Mouse (Mus musculus): Measurements from ENCODE around the gene Akt3. TPM values are rescaled to one million over a fixed set of nuclear protein-coding genes. Genes with fewer than 3 reads are reported as not detected.

Akt3 gene
- polyA plus RNA-seq, 1 experiment from 2014 or later, result 16.9 TPM

DNA sequence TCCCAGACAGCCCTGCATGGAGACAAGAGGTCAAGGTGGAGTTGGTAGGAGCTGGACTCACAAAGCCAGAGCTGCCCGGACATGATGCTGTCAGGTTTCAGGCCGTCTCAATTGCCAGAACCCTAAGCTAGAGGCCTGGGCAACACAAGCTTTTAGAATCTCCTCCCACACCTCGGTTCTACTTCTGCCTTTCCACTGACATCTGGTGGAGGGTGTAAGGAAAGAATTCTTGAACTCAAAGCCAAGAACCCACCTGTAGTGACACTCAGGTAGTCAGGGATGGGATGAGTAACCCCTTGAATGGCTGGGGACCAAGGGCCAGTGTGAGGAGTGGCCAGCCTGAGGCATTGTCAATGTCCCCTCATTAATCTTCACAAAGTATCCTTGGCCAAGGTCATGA is 235.3 kb downstream of the Akt3 start:
- no peaks in the 10 kb centered on the region for H3K9me3 ChIP-seq (replicated peaks)
- H3K36me3 ChIP-seq, result peaks cover 14% of the 10 kb centered on the region
- no peak overlapping the region for H3K9ac ChIP-seq (replicated peaks)
- H3K4me2 ChIP-seq, result no peak overlapping the region
- H3K4me3 ChIP-seq (replicated peaks), result no peak overlapping the region
- no peaks in the 10 kb centered on the region for H3K4me1 ChIP-seq
- 85% methylated on average over 3 of the region's 3 CpGs for WGBS
- ATAC-seq (ENCODE audit: low FRiP score), result no peak
- no peak overlapping the region for H3K27ac ChIP-seq (replicated peaks)
- H3K27me3 ChIP-seq (replicated peaks), result no peaks in the 10 kb centered on the region

DNA sequence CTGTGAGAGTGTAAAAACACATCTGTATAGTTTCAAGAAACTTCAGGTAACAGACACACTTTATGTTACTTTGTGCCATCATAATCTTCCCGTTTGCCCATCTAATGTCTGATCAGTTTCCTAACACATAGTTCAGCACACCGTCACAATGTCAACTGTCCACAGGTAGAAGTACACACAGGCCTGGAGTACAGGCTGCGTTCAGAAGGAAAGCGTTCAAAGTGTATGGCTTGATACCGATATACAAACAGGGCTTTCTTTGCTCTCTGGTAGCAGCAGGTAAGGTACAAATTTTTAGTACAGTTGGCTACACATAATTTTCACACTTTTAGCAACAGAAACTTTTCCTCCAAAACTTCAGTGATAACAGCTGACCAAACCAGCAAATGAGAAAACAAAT is 238.3 kb downstream of the Akt3 start:
- WGBS, result 98% methylated on average over 5 of the region's 5 CpGs
- H3K36me3 ChIP-seq, result peaks cover 9% of the 10 kb centered on the region
- no peak overlapping the region for H3K9ac ChIP-seq (replicated peaks)
- H3K4me1 ChIP-seq, result peaks cover 13% of the 10 kb centered on the region; the same call in 1 of the 2 replicates
- no peaks in the 10 kb centered on the region for H3K27me3 ChIP-seq (replicated peaks)
- H3K27ac ChIP-seq (replicated peaks), result no peak overlapping the region
- H3K4me2 ChIP-seq, result no peak overlapping the region
- H3K9me3 ChIP-seq (replicated peaks), result no peaks in the 10 kb centered on the region
- ATAC-seq (ENCODE audit: low FRiP score), result no peak
- no peak overlapping the region for H3K4me3 ChIP-seq (replicated peaks)

DNA sequence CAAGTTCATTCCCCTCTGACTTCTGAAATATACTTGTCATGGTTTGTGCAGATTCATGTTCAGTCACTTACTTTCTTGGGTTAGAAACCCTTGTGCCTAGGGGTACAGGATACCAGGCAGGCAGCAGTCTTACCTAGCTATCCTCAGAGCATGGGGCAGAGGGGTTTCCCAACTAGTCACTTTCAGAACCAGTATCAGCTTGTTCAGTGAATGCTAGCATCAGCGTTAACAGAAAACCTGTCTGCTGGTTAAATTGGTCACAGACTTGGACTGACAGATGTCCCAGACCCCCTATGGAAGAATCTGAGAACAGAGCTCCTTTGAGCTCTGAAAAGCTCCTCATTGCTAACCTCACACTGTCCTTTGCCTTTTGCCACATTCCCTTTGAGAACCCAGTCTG is 239.3 kb downstream of the Akt3 start:
- Histone ChIP-seq H3K9ac (replicated peaks) (no peak overlapping the region), H3K9me3 (replicated peaks) (no peaks in the 10 kb centered on the region), H3K4me3 (replicated peaks) (no peak overlapping the region), H3K36me3 (peaks cover 8% of the 10 kb centered on the region), H3K27ac (replicated peaks) (no peak overlapping the region), H3K27me3 (replicated peaks) (no peaks in the 10 kb centered on the region), H3K4me1 (peaks cover 16% of the 10 kb centered on the region; the same call in 1 of the 2 replicates), H3K4me2 (no peak overlapping the region)
- WGBS, result 93% methylated on average over 1 of the region's 1 CpGs
- no peak for ATAC-seq (ENCODE audit: low FRiP score)

DNA sequence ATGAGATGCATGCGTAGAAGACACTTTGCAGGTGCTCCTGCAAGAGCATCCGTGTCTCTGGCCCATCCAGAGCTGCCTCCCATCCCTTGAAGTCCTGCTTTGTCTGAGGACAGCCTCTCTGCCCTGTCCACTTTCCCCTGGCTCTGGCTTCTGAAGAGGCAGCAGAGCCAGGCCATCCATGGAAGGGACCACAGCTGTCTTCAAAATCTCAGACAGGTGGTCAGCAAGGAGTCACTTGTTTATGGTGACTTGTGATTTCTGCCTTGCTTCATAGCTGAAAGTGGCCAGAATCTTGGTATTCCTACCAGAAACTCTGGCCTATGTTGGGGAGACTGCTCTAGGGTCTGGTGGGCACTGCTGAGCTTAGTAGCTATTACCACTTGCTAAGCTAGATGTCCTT is 241.3 kb downstream of the Akt3 start:
- H3K4me1 ChIP-seq, result peaks cover 16% of the 10 kb centered on the region; the same call in 1 of the 2 replicates
- H3K9ac ChIP-seq (replicated peaks), result no peak overlapping the region
- H3K4me3 ChIP-seq (replicated peaks), result no peak overlapping the region
- H3K27me3 ChIP-seq (replicated peaks), result no peaks in the 10 kb centered on the region
- ATAC-seq (ENCODE audit: low FRiP score), result no peak
- peak overlapping the region; percentile 23; the same call in 1 of the 2 replicates for H3K27ac ChIP-seq (replicated peaks)
- H3K4me2 ChIP-seq, result no peak overlapping the region
- no peaks in the 10 kb centered on the region for H3K9me3 ChIP-seq (replicated peaks)
- 92% methylated on average over 2 of the region's 2 CpGs for WGBS
- no peaks in the 10 kb centered on the region for H3K36me3 ChIP-seq

DNA sequence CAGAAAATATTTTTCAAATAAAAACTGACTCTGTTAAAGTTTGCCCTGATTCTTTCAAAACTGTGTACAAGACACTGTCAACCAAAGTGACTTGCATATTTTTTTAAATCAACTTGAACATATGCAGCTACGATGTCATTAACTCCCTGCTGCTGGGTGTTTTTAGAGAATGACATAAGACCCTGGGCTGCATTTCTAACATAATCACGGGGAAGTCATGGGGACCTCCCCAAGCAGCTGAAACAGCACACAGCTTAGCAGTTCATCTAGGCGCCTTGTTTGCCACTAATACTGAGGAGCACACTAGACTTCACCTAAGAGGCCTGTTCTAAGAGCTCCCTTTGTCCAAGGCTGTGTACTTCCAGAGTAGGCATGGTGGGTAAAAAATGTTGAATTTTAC is 242.1 kb downstream of the Akt3 start:
- no peak overlapping the region for H3K4me3 ChIP-seq (replicated peaks)
- H3K4me1 ChIP-seq, result peaks cover 23% of the 10 kb centered on the region; the same call in 1 of the 2 replicates
- H3K4me2 ChIP-seq, result no peak overlapping the region
- H3K9me3 ChIP-seq (replicated peaks), result no peaks in the 10 kb centered on the region
- no peak overlapping the region for H3K9ac ChIP-seq (replicated peaks)
- no peaks in the 10 kb centered on the region for H3K36me3 ChIP-seq
- ATAC-seq (ENCODE audit: low FRiP score), result no peak
- H3K27me3 ChIP-seq (replicated peaks), result no peaks in the 10 kb centered on the region
- no peak overlapping the region for H3K27ac ChIP-seq (replicated peaks)
- WGBS, result 37% methylated on average over 3 of the region's 3 CpGs

DNA sequence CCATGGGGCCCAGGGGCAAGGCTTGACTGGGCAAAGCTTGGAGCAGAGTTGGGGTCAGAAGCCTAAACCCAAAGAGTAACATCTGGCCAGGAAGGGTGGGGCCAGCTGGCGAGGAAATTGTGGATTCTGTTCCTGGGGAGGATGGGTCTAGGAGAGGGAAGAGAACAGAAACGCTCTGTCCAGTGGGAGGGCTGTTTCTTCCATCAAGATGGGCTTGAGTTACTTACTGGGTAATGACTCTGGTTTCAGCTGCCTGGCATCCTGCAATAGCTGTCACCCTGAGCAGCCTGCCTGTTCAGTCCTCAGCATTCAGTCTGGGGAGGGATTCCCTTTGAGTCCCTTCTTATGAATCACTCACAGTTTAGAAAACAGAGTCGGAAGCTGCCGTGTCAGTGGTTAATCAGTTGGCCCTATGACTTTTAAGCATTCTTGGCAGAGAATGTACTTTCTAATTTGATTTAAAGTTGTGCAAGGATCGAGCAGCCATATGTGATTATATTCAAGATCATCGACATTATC is 243.0 kb downstream of the Akt3 start:
- H3K36me3 ChIP-seq, result no peaks in the 10 kb centered on the region
- H3K27me3 ChIP-seq (replicated peaks), result no peaks in the 10 kb centered on the region
- peaks cover 33% of the 10 kb centered on the region for H3K4me1 ChIP-seq
- H3K9me3 ChIP-seq (replicated peaks), result no peaks in the 10 kb centered on the region
- peak overlapping the region; percentile 41; the same call in 1 of the 2 replicates for H3K27ac ChIP-seq (replicated peaks)
- WGBS, result 57% methylated on average over 6 of the region's 6 CpGs
- peak; percentile 13; the same call in 1 of the 2 replicates for ATAC-seq (ENCODE audit: low FRiP score)
- H3K4me3 ChIP-seq (replicated peaks), result no peak overlapping the region
- no peak overlapping the region for H3K9ac ChIP-seq (replicated peaks)
- H3K4me2 ChIP-seq, result no peak overlapping the region

DNA sequence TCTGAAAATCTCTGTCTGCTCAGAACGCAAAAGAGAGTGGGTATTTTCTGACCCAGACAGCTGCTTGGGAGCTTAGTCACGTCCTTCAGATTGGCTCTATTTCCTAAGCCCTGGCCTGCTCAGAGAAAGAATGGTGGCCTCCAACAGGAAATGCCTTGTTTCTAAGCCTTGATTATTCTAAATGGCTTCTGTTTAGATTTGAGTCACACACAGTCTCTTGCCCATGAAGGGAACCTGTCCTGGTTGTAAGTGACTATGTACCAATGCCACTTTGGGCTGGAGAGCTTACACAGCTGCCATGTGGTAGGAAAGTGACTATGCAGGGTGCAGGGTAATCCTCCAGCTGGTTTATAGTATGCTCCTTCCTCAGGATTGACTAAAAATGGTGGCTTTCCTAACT is 243.7 kb downstream of the Akt3 start:
- Histone ChIP-seq H3K27ac (replicated peaks) (peak overlapping the region; percentile 41; the same call in 1 of the 2 replicates), H3K36me3 (no peaks in the 10 kb centered on the region), H3K9ac (replicated peaks) (no peak overlapping the region), H3K4me2 (no peak overlapping the region), H3K27me3 (replicated peaks) (no peaks in the 10 kb centered on the region), H3K9me3 (replicated peaks) (no peaks in the 10 kb centered on the region), H3K4me3 (replicated peaks) (no peak overlapping the region), H3K4me1 (peaks cover 37% of the 10 kb centered on the region)
- no peak; the same call in 1 of the 2 replicates for ATAC-seq (ENCODE audit: low FRiP score)
- WGBS, result 78% methylated on average over 2 of the region's 2 CpGs

DNA sequence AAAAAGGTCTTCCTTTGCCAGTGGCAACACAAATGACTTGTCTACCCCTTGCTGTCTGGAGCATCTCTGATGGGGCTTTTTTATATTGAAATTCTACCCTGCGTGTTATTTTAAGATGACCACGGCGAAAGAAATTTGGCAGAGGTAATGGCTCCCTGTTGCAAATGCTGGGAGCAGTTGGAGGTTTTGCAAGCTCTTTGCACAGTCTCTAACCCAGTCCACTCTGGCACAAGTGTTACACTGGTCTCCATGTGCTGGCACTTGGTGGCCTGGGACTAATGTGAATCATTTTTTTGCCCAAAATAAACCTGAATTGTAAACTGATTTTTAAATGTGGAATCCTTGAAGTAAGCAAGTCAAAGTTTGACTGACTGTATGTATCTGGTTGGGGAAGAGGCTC is 244.2 kb downstream of the Akt3 start:
- H3K4me1 ChIP-seq, result peaks cover 37% of the 10 kb centered on the region
- no peaks in the 10 kb centered on the region for H3K9me3 ChIP-seq (replicated peaks)
- no peak overlapping the region for H3K27ac ChIP-seq (replicated peaks)
- no peaks in the 10 kb centered on the region for H3K36me3 ChIP-seq
- 87% methylated on average over 3 of the region's 3 CpGs for WGBS
- H3K4me3 ChIP-seq (replicated peaks), result no peak overlapping the region
- H3K9ac ChIP-seq (replicated peaks), result no peak overlapping the region
- no peak overlapping the region for H3K4me2 ChIP-seq
- H3K27me3 ChIP-seq (replicated peaks), result no peaks in the 10 kb centered on the region
- no peak for ATAC-seq (ENCODE audit: low FRiP score)

DNA sequence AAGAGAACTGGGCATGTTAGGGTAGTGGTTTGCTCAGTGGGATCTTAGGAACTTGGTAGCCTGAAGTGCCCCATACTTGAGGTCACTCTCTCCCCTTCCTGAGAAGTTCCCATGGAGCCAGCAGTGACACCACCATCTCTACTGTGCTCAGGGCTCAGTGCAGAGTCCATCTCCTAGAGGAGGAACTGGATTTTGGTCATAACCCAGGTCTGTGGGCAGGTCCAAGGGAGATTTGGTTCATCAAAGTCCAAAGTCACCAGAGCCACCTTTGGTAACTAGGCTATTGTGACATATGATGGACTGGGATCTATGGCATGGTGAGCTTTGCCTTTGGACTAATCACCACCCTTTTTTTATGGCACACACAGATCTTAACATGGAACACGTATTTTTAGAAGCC is 244.7 kb downstream of the Akt3 start:
- no peak for ATAC-seq (ENCODE audit: low FRiP score)
- Histone ChIP-seq H3K4me2 (no peak overlapping the region), H3K36me3 (no peaks in the 10 kb centered on the region), H3K27me3 (replicated peaks) (no peaks in the 10 kb centered on the region), H3K27ac (replicated peaks) (no peak overlapping the region), H3K9ac (replicated peaks) (no peak overlapping the region), H3K4me3 (replicated peaks) (no peak overlapping the region), H3K9me3 (replicated peaks) (no peaks in the 10 kb centered on the region), H3K4me1 (peaks cover 37% of the 10 kb centered on the region)
- WGBS, result 84% methylated on average over 1 of the region's 1 CpGs

DNA sequence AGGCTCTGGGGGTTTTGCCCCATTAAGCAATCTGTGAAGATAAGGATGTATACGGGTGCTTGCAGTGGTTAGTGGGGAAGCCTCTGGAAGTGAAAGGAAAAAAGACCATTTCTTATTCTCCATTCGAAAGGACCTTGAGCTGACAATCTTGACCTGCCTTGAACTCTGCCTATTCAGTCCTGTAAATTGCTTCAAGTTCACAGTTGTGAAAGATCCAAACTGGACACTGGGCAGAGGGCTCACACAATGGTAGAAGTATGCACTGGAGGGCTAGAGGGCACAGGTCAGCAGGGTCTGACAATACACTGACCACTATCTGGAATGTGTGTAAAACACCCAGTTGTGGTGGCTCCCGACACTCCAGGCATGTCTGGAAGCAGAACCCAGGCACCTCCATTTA is 245.2 kb downstream of the Akt3 start:
- 32% methylated on average over 3 of the region's 3 CpGs for WGBS
- no peak overlapping the region for H3K27ac ChIP-seq (replicated peaks)
- no peak overlapping the region for H3K9ac ChIP-seq (replicated peaks)
- H3K9me3 ChIP-seq (replicated peaks), result no peaks in the 10 kb centered on the region
- no peaks in the 10 kb centered on the region for H3K27me3 ChIP-seq (replicated peaks)
- H3K4me1 ChIP-seq, result peaks cover 37% of the 10 kb centered on the region
- H3K4me3 ChIP-seq (replicated peaks), result no peak overlapping the region
- H3K4me2 ChIP-seq, result no peak overlapping the region
- ATAC-seq (ENCODE audit: low FRiP score), result no peak
- no peaks in the 10 kb centered on the region for H3K36me3 ChIP-seq

DNA sequence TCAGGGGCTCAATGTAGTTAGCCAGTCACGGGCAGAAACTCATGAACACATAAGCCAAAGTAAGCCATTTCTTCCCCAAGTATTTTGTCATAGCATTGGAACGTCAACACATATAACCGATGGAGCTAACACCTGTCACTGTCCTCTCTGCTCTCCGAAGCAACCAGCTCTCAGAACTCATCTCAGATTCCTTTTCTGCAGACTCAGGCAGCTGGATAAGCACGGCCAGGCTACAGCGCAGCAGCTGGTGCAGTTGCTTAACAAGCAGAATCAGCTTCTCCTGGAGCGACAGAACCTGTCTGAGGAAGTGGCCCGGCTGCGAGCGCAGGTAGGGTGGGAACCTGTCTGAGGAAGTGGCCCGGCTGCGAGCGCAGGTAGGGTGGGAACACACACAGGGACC is 246.3 kb downstream of the Akt3 start:
- peaks cover 35% of the 10 kb centered on the region for H3K4me1 ChIP-seq
- H3K4me3 ChIP-seq (replicated peaks), result no peak overlapping the region
- no peaks in the 10 kb centered on the region for H3K27me3 ChIP-seq (replicated peaks)
- WGBS, result 87% methylated on average over 13 of the region's 13 CpGs
- H3K27ac ChIP-seq (replicated peaks), result no peak overlapping the region
- no peaks in the 10 kb centered on the region for H3K9me3 ChIP-seq (replicated peaks)
- H3K4me2 ChIP-seq, result no peak overlapping the region
- no peaks in the 10 kb centered on the region for H3K36me3 ChIP-seq
- H3K9ac ChIP-seq (replicated peaks), result no peak overlapping the region
- ATAC-seq (ENCODE audit: low FRiP score), result no peak

DNA sequence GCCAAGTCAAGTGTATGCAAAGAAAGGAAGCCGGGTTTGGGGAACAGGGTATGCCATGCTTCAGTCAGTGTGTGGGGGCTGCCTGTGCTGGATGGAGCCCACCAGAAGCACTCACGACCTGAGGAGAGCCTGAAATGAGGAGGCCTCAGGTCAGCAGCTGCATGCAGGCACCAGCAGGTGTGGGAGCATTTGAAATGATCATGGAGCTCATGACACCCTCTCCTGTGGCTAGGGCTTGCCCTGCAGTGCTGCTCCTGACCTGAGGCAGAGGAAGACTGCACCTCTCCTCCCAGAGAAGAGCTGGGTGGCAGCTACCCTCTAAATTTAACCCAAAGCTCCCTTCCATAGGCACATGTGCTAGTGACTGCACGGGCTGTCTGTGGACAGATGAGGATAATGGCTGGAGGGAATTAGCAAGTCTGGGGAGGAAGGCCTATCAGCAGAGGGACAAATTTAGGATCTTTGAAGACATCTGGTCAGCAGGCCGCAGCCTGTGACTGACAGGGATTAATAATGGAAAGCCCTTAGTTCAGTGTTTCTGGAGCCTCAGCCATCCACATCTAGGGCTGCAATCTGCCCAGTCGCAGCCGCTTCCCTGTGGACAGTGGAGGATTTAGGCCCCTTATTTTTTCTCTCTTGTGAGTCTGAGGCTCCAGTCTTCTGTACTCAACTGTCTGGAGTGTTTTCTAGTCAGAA is 247.2 kb downstream of the Akt3 start:
- H3K4me3 ChIP-seq (replicated peaks), result no peak overlapping the region
- no peak overlapping the region for H3K27ac ChIP-seq (replicated peaks)
- no peak overlapping the region for H3K9ac ChIP-seq (replicated peaks)
- H3K27me3 ChIP-seq (replicated peaks), result no peaks in the 10 kb centered on the region
- peaks cover 29% of the 10 kb centered on the region for H3K4me1 ChIP-seq
- no peaks in the 10 kb centered on the region for H3K36me3 ChIP-seq
- H3K4me2 ChIP-seq, result no peak overlapping the region
- WGBS, result 60% methylated on average over 6 of the region's 6 CpGs
- no peaks in the 10 kb centered on the region for H3K9me3 ChIP-seq (replicated peaks)
- no peak for ATAC-seq (ENCODE audit: low FRiP score)
